Mouse (Mus musculus): ENCODE data around the gene Ankef1. TPM values are rescaled to one million over a fixed set of nuclear protein-coding genes. Genes with fewer than 3 reads are reported as not detected.

The Ankef1 gene
- total and polyA plus RNA-seq, 3 experiments = not detected

DNA sequence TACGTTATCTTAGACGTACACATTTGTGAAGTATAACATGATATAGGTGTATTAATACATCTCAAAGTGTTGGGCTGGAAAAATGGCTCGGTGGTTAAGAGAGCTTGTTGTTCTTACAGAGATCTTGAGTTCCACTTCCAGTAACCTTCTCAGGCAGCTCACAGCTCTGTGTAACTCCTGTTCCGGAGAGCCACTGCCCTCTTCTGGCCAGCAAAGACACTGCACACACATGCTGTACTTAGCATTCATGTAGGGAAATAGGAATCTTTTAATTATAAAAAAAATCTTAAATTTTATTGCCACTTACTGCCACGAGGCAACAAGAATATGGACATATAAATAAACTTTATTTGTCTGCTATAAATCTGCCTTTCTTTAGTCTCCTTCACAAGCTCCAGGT lies 56.3 kb downstream of the Ankef1 start:
- Histone ChIP-seq H3K9ac (ENCODE audit: control insufficient read depth, low read depth, low read length, poor library complexity, severe bottlenecking) (no peak overlapping the region), H3K27ac (ENCODE audit: control insufficient read depth, low read depth, low read length) (no peak overlapping the region), H3K4me1 (ENCODE audit: control insufficient read depth in 1 of 2, insufficient read depth in 2 of 2, low read length in 2 of 2) (no peaks in the 10 kb centered on the region), H3K36me3 (ENCODE audit: control insufficient read depth in 1 of 2, insufficient read depth in 2 of 2, low read length in 2 of 2) (no peaks in the 10 kb centered on the region), H3K79me2 (ENCODE audit: control insufficient read depth, insufficient read depth, low read length, poor library complexity) (no peaks in the 10 kb centered on the region), H3K9me3 (replicated peaks; ENCODE audit: insufficient read depth, low read length) (no peaks in the 10 kb centered on the region), H3K27me3 (ENCODE audit: control insufficient read depth in 1 of 2, insufficient read depth in 2 of 2, low read length in 2 of 2) (no peaks in the 10 kb centered on the region), H3K4me3 (ENCODE audit: control insufficient read depth in 1 of 2, insufficient read depth in 1 of 2, low read depth in 2 of 2, low read length in 2 of 2) (no peak overlapping the region)
- peak; percentile 6 to 38 (median 18); a peak in 4 of 6 replicates for TF ChIP-seq CTCF (IDR thresholded peaks at IDR 0.05 in 2 of 3, conservative IDR thresholded peaks at IDR 0.05 in 1 of 3; ENCODE audit: control insufficient read depth in 1 of 3, insufficient read depth in 1 of 3, low read depth in 2 of 3, low read length in 3 of 3, poor library complexity in 1 of 3, severe bottlenecking in 1 of 3)
- TF ChIP-seq POLR2AphosphoS5 (IDR thresholded peaks at IDR 0.05; ENCODE audit: borderline replicate concordance, low read depth, low read length) = no peak
- TF ChIP-seq GATA1 (IDR thresholded peaks at IDR 0.05; ENCODE audit: low read depth, low read length) = no peak
- no peak for TF ChIP-seq JUND (IDR thresholded peaks at IDR 0.05; ENCODE audit: low read depth, low read length)
- TF ChIP-seq ZNF384 (IDR thresholded peaks at IDR 0.05; ENCODE audit: low read depth, low read length) = no peak
- TF ChIP-seq USF2 (IDR thresholded peaks at IDR 0.05; ENCODE audit: borderline replicate concordance in 1 of 2, insufficient read depth in 1 of 2, low read depth in 1 of 2, low read length in 2 of 2) = no peak
- TF ChIP-seq TAL1 (IDR thresholded peaks at IDR 0.05; ENCODE audit: low read length) = no peak
- TF ChIP-seq USF1 (IDR thresholded peaks at IDR 0.05; ENCODE audit: low read depth, low read length) = no peak
- no peak for TF ChIP-seq MXI1 (IDR thresholded peaks at IDR 0.05; ENCODE audit: low read depth, low read length)
- TF ChIP-seq SMC3 (IDR thresholded peaks at IDR 0.05; ENCODE audit: low read depth, low read length) = peak; percentile 20; the same call in 1 of the 2 replicates
- no peak for TF ChIP-seq MEF2A (IDR thresholded peaks at IDR 0.05; ENCODE audit: extremely low read depth, insufficient replicate concordance, low read depth, low read length, poor library complexity, severe bottlenecking)
- TF ChIP-seq NELFE (IDR thresholded peaks at IDR 0.05; ENCODE audit: low read depth, low read length) = no peak
- TF ChIP-seq GABPA (IDR thresholded peaks at IDR 0.05; ENCODE audit: low read depth, low read length) = no peak
- no peak for TF ChIP-seq CHD1 (IDR thresholded peaks at IDR 0.05; ENCODE audit: low read depth, low read length)
- no peak for TF ChIP-seq MAFK (IDR thresholded peaks at IDR 0.05; ENCODE audit: borderline replicate concordance, low read depth, low read length)
- TF ChIP-seq TCF12 (IDR thresholded peaks at IDR 0.05; ENCODE audit: low read depth, low read length) = no peak
- DNase-seq (ENCODE audit: low read depth, low spot score) = peak; percentile 13

DNA sequence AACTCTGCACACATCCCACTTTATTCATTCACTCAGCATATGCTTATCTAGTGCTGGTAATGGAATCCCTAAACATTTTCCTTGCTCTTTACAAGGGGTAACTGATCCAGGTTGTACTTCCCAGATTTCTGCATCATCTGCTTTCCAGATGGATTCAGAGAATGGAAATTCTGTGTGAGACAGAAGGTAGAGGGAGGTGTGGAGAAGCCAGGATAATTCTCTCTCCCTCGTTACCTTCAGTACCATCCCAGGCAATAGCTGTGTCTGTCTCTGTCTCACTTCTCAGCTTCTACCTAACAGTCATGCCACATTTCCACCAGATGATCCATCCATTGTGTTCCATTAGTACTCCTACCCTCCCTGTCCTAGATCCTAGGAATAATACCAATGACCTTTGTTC lies 60.6 kb downstream of the Ankef1 start:
- H3K36me3 ChIP-seq (ENCODE audit: control insufficient read depth in 1 of 2, insufficient read depth in 2 of 2, low read length in 2 of 2) = no peaks in the 10 kb centered on the region
- H3K79me2 ChIP-seq (ENCODE audit: control insufficient read depth, insufficient read depth, low read length, poor library complexity) = no peaks in the 10 kb centered on the region
- DNase-seq (ENCODE audit: low read depth, low spot score) = no peak
- no peak for TF ChIP-seq NRF1 (IDR thresholded peaks at IDR 0.05; ENCODE audit: insufficient read depth, low read depth, low read length, poor library complexity, severe bottlenecking)
- TF ChIP-seq NELFE (IDR thresholded peaks at IDR 0.05; ENCODE audit: low read depth, low read length) = no peak
- TF ChIP-seq ZC3H11A (IDR thresholded peaks at IDR 0.05; ENCODE audit: low read depth, low read length) = no peak
- no peak for TF ChIP-seq EP300 (IDR thresholded peaks at IDR 0.05; ENCODE audit: low read depth in 1 of 2, low read length in 2 of 2)
- no peak for TF ChIP-seq MEF2A (IDR thresholded peaks at IDR 0.05; ENCODE audit: extremely low read depth, insufficient replicate concordance, low read depth, low read length, poor library complexity, severe bottlenecking)
- no peak for TF ChIP-seq SIN3A (IDR thresholded peaks at IDR 0.05; ENCODE audit: low read length)
- TF ChIP-seq ELF1 (IDR thresholded peaks at IDR 0.05; ENCODE audit: low read depth, low read length) = no peak
- no peak overlapping the region for H3K9ac ChIP-seq (ENCODE audit: control insufficient read depth, low read depth, low read length, poor library complexity, severe bottlenecking)
- H3K27me3 ChIP-seq (ENCODE audit: control insufficient read depth in 1 of 2, insufficient read depth in 2 of 2, low read length in 2 of 2) = no peaks in the 10 kb centered on the region
- no peaks in the 10 kb centered on the region for H3K4me1 ChIP-seq (ENCODE audit: control insufficient read depth in 1 of 2, insufficient read depth in 2 of 2, low read length in 2 of 2)
- no peaks in the 10 kb centered on the region for H3K9me3 ChIP-seq (replicated peaks; ENCODE audit: insufficient read depth, low read length)
- H3K27ac ChIP-seq (ENCODE audit: control insufficient read depth, low read depth, low read length) = no peak overlapping the region
- no peak overlapping the region for H3K4me3 ChIP-seq (ENCODE audit: control insufficient read depth in 1 of 2, insufficient read depth in 1 of 2, low read depth in 2 of 2, low read length in 2 of 2)
